Mouse (Mus musculus) neural tube, embryonic 14.5 days (tissue): ENCODE data around the gene Piga. TPM values are rescaled to one million over a fixed set of nuclear protein-coding genes. Genes with fewer than 3 reads are reported as not detected.

Experiments used
- ATAC-seq: fragments of 200-750 bp; cut with Nextera tagmentation; 2 replicates; pipeline ENCODE4 v1.8.0; 2017; ENCODE audit warnings: low read depth, mild to moderate bottlenecking, moderate TSS enrichment, moderate library complexity
- H3K27ac ChIP-seq: fragments of 300-500 bp; sonication (generic); 2 replicates; pipeline ENCODE4 v1.5.1; 2014; ENCODE audit warnings: low read depth, mild to moderate bottlenecking, control low read depth, low read length, moderate library complexity, mixed read lengths
- H3K27me3 ChIP-seq: fragments of 300-500 bp; sonication (generic); 2 replicates; pipeline ENCODE4 v1.6.1; 2014; ENCODE audit warnings: low read length; ENCODE audit not compliant: control insufficient read depth, insufficient read depth
- H3K36me3 ChIP-seq: fragments of 300-500 bp; sonication (generic); 2 replicates; pipeline ENCODE4 v1.6.1; 2014; ENCODE audit warnings: low read length, mixed read lengths; ENCODE audit not compliant: control insufficient read depth, insufficient read depth
- H3K4me1 ChIP-seq: fragments of 300-500 bp; sonication (generic); 2 replicates; pipeline ENCODE4 v1.6.1; 2014; ENCODE audit warnings: low read length; ENCODE audit not compliant: control insufficient read depth, insufficient read depth
- H3K4me2 ChIP-seq: fragments of 300-500 bp; sonication (generic); 2 replicates; pipeline ENCODE4 v1.6.1; 2014; ENCODE audit warnings: mild to moderate bottlenecking, low read depth, low read length, control low read depth
- H3K4me3 ChIP-seq: fragments of 300-500 bp; sonication (generic); 2 replicates; pipeline ENCODE4 v1.5.1; 2014; ENCODE audit warnings: low read depth, low read length, control low read depth, mixed read lengths
- H3K9ac ChIP-seq: fragments of 300-500 bp; sonication (generic); replicated peaks from 2 replicates; pipeline ENCODE4 v1.6.1; 2014; ENCODE audit warnings: low read depth, mild to moderate bottlenecking, control low read depth, low read length, mixed read lengths
- H3K9me3 ChIP-seq: fragments of 300-500 bp; sonication (generic); 2 replicates; pipeline ENCODE4 v1.6.1; 2016; ENCODE audit warnings: low read length; ENCODE audit not compliant: control insufficient read depth
- WGBS: fragments of 180-500 bp; shearing (Covaris S2); extraction: QIAGEN DNeasy Blood & Tissue Kit; methylation state at CpG from one replicate; pipeline ENCODE4 v1.1.7; 2014; 5-methylcytosine and 5-hydroxymethylcytosine counted together
- polyA plus RNA-seq: library from polyadenylated mRNA; unstranded; fragments of >200 nt; fragmentation: Nextera tagmentation; extraction: Ambion mirVana; gene quantifications from 2 replicates; pipeline ENCODE4 v1.2.1, GENCODE M21; 2014

The Piga gene
- 4.4 and 6.7 TPM in 2 replicates for polyA plus RNA-seq

- no peaks in the 10 kb centered on the region for H3K27me3 ChIP-seq
- no peaks in the 10 kb centered on the region for H3K36me3 ChIP-seq
- WGBS = 14% methylated on average over 39 of the region's 40 CpGs
- peak within 1 kb of the TSS; percentile 52 for H3K4me2 ChIP-seq
- 0 out of 2 replicates have a peak within 1 kb of the TSS, but pooled peaks have one; percentile 39 for H3K27ac ChIP-seq
- H3K4me3 ChIP-seq = peak within 1 kb of the TSS; percentile 46
- peak; percentile 100 for ATAC-seq
- peak within 1 kb of the TSS; percentile 59 for H3K9ac ChIP-seq
- H3K9me3 ChIP-seq = no peaks in the 10 kb centered on the region
- H3K4me1 ChIP-seq = no peaks in the 10 kb centered on the region
Observed at GRCm38 (mm10) chrX:164419471-164419939, at the start of gene Piga. Gene Piga, plus strand, starts transcription at chrX:164419787.

DNA sequence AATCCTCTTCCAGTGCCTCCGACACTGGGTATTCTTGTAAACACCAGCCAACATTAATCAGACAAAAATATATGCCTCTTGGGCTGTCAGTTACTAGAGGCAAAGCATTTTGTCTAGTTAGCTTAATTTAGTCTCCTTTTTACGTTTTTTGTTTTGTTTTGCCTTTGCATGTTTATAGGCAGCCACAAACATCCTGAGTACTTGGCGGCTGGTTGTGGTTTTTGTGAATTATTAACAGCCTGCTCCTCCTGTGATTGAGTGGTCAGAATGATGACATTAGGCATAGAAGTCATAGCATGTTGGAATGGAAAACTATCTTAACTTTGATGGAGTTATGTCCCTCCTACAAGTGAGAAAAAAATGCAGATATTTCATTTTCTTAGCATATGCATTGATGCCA lies 49.0 kb upstream of the Piga start:
- WGBS = 80% methylated on average over 3 of the region's 3 CpGs

GRCm38 (mm10) chrX:164373081-164373480 lies 46.5 kb upstream of the Piga start, which contains the start of gene Vegfd:
Gene Vegfd, plus strand, starts transcription at chrX:164373378.
- no peak within 1 kb of the TSS for H3K9ac ChIP-seq
- H3K4me1 ChIP-seq = no peaks in the 10 kb centered on the region
- H3K4me2 ChIP-seq = no peak within 1 kb of the TSS
- no peaks in the 10 kb centered on the region for H3K27me3 ChIP-seq
- ATAC-seq = no peak
- H3K27ac ChIP-seq = no peak within 1 kb of the TSS
- WGBS = 47% methylated on average over 3 of the region's 3 CpGs
- no peak within 1 kb of the TSS for H3K4me3 ChIP-seq
- no peaks in the 10 kb centered on the region for H3K36me3 ChIP-seq
- H3K9me3 ChIP-seq = no peaks in the 10 kb centered on the region

More for the DNA sequence above, 49.0 kb upstream of the Piga start:
- Histone ChIP-seq H3K4me1 (no peaks in the 10 kb centered on the region), H3K9me3 (no peaks in the 10 kb centered on the region), H3K4me2 (no peak overlapping the region), H3K36me3 (no peaks in the 10 kb centered on the region), H3K27ac (no peak overlapping the region), H3K27me3 (no peaks in the 10 kb centered on the region), H3K4me3 (no peak overlapping the region), H3K9ac (no peak overlapping the region)
- ATAC-seq = no peak

DNA sequence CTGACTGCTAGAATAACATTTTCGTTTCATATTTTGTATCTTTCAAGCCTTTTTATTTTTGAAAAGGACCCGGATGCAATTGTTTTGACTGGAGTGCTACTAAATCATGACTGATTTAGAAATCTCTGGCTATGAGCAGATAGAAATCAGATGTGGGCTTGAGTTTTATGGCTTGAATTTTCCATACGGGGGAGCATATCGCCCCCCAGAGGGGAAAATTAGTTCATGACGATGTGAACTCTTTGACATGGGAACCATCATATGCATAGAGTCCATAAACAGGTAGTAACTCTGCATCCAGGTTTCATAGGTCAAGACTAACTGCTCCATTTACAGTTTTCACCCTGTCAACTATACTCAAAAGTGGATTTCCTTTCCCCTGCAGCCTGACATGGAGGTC lies 45.0 kb upstream of the Piga start:
- WGBS = 61% methylated on average over 5 of the region's 5 CpGs
- Histone ChIP-seq H3K9ac (no peak overlapping the region), H3K4me2 (no peak overlapping the region), H3K27ac (no peak overlapping the region), H3K4me1 (no peaks in the 10 kb centered on the region), H3K9me3 (no peaks in the 10 kb centered on the region), H3K4me3 (no peak overlapping the region), H3K27me3 (no peaks in the 10 kb centered on the region), H3K36me3 (no peaks in the 10 kb centered on the region)
- ATAC-seq = no peak

GRCm38 (mm10) chrX:164379721-164380120 lies 39.9 kb upstream of the Piga start:
- no peak overlapping the region for H3K4me3 ChIP-seq
- no peaks in the 10 kb centered on the region for H3K9me3 ChIP-seq
- 81% methylated on average over 4 of the region's 4 CpGs for WGBS
- no peak for ATAC-seq
- H3K4me2 ChIP-seq = no peak overlapping the region
- H3K9ac ChIP-seq = no peak overlapping the region
- H3K4me1 ChIP-seq = no peaks in the 10 kb centered on the region
- H3K27me3 ChIP-seq = no peaks in the 10 kb centered on the region
- no peak overlapping the region for H3K27ac ChIP-seq
- H3K36me3 ChIP-seq = no peaks in the 10 kb centered on the region

- Histone ChIP-seq H3K9me3 (no peaks in the 10 kb centered on the region), H3K27ac (no peak overlapping the region), H3K27me3 (no peaks in the 10 kb centered on the region), H3K4me3 (peak overlapping the region; percentile 28), H3K4me2 (peak overlapping the region; percentile 59), H3K36me3 (no peaks in the 10 kb centered on the region), H3K4me1 (no peaks in the 10 kb centered on the region), H3K9ac (no peak overlapping the region; the same call in 1 of the 2 replicates)
- WGBS = 27% methylated on average over 26 of the region's 33 CpGs
- ATAC-seq = peak; percentile 99
Observed at GRCm38 (mm10) chrX:164381618-164382408, 37.8 kb upstream of the Piga start.

GRCm38 (mm10) chrX:164394091-164394490 lies 25.5 kb upstream of the Piga start:
- Histone ChIP-seq H3K4me1 (no peaks in the 10 kb centered on the region), H3K27ac (no peak overlapping the region), H3K36me3 (no peaks in the 10 kb centered on the region), H3K9me3 (no peaks in the 10 kb centered on the region), H3K4me3 (no peak overlapping the region), H3K27me3 (no peaks in the 10 kb centered on the region), H3K9ac (no peak overlapping the region), H3K4me2 (no peak overlapping the region)
- WGBS = 80% methylated on average over 4 of the region's 4 CpGs
- ATAC-seq = no peak

DNA sequence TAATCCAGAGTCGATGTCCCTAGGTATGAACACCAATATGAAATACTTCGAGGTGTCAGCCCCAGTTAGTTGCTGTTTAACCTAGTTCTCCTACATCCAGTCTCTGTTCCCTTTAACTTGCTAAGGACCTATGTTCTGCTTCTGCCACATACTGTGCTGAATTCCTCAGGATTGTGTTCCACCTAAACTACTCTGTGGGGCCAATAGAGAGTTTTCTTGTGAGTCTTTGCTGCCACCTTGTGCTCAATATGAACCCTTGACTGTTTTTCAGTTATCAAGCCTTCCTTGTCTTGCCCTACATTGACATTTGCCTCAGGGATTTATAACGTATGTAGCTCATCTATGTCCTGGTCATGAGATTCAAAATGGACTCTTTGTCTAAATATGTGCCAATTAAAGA lies 21.1 kb upstream of the Piga start:
- Histone ChIP-seq H3K27ac (no peak overlapping the region), H3K36me3 (no peaks in the 10 kb centered on the region), H3K9me3 (no peaks in the 10 kb centered on the region), H3K4me2 (no peak overlapping the region), H3K27me3 (no peaks in the 10 kb centered on the region), H3K4me3 (no peak overlapping the region), H3K4me1 (no peaks in the 10 kb centered on the region), H3K9ac (no peak overlapping the region)
- 61% methylated on average over 3 of the region's 3 CpGs for WGBS
- ATAC-seq = peak; percentile 46; the same call in 1 of the 2 replicates

- Histone ChIP-seq H3K4me2 (no peak overlapping the region), H3K4me3 (no peak overlapping the region), H3K9me3 (no peaks in the 10 kb centered on the region), H3K4me1 (no peaks in the 10 kb centered on the region), H3K36me3 (no peaks in the 10 kb centered on the region), H3K27me3 (no peaks in the 10 kb centered on the region), H3K27ac (no peak overlapping the region), H3K9ac (no peak overlapping the region)
- ATAC-seq = no peak
Observed at GRCm38 (mm10) chrX:164405080-164405649, 14.4 kb upstream of the Piga start.
